Mouse (Mus musculus) colon, adult 2 months (tissue): Measurements from ENCODE around the gene Olfr1357. TPM values are rescaled to one million over a fixed set of nuclear protein-coding genes. Genes with fewer than 3 reads are reported as not detected.

Source experiments
- polyA plus RNA-seq: library from polyadenylated mRNA; depleted of rRNA; stranded (reverse); fragments of >200 nt; gene quantifications from 2 replicates; pipeline ENCODE4 v1.2.3, GENCODE M21; 2012; rRNA removed

Gene Olfr1357
- not detected in 2 replicates for polyA plus RNA-seq

GRCm38 (mm10) chr10:78617974-78618373, at the start of gene Olfr1357:
Olfr1357 (minus strand) TSS chr10:78618074.

GRCm38 (mm10) chr10:78591406-78592328, 26.2 kb downstream of the Olfr1357 start, which contains the start of gene Syde1:
Syde1 (minus strand) TSS chr10:78591964.

GRCm38 (mm10) chr10:78574250-78575104, 43.4 kb downstream of the Olfr1357 start, which contains the start of gene Ilvbl:
Ilvbl (plus strand) TSS chr10:78574346.

Other genes with a start within 250 kb of the Olfr1357 start
- gene Rrp1, start 205.0 kb downstream of the Olfr1357 start, polyA plus RNA-seq: 44.3 and 50.3 TPM in 2 replicates
- 47.4 and 50.8 TPM in 2 replicates for gene Cstb, start 192.4 kb downstream of the Olfr1357 start, polyA plus RNA-seq
- gene Pdxk, start 153.1 kb downstream of the Olfr1357 start, polyA plus RNA-seq: 23.5 and 24.9 TPM in 2 replicates
- not detected in 2 replicates for gene Olfr1358, start 100.6 kb downstream of the Olfr1357 start, polyA plus RNA-seq
- 71.7 and 105 TPM in 2 replicates for gene Ilvbl, start 43.7 kb downstream of the Olfr1357 start, polyA plus RNA-seq
- 14.0 and 15.5 TPM in 2 replicates for gene Syde1, start 26.1 kb downstream of the Olfr1357 start, polyA plus RNA-seq
- 2.6 and 3.0 TPM in 2 replicates for gene Casp14, start 100.2 kb upstream of the Olfr1357 start, polyA plus RNA-seq
- gene Ccdc105, start 135.0 kb upstream of the Olfr1357 start, polyA plus RNA-seq: not detected in 2 replicates
- 0.54 and 0.69 TPM in 2 replicates for gene Slc1a6, start 162.4 kb upstream of the Olfr1357 start, polyA plus RNA-seq
- not detected in 2 replicates for gene Olfr1356, start 234.1 kb upstream of the Olfr1357 start, polyA plus RNA-seq